Mouse (Mus musculus): ENCODE data around the gene Hvcn1.

GRCm38 (mm10) chr5:122237200-122237599, 30.6 kb downstream of the Hvcn1 start:
- TF ChIP-seq CTCF (conservative IDR thresholded peaks at IDR 0.05; ENCODE audit: low read length) (no peak), NANOG (IDR thresholded peaks at IDR 0.05; ENCODE audit: borderline replicate concordance, low read length) (no peak), POU5F1 (IDR thresholded peaks at IDR 0.05; ENCODE audit: borderline replicate concordance, low read length) (no peak)
